Mouse (Mus musculus): ENCODE measurements around the gene Mat1a.

Mat1a gene

GRCm38 (mm10) chr14:41104853-41105444, at the start of gene Mat1a:
TSS of gene Mat1a (plus strand) at chr14:41105035.
- DNase-seq, result no peak

GRCm38 (mm10) chr14:41065168-41065567, 39.7 kb upstream of the Mat1a start:
- DNase-seq, result no peak

GRCm38 (mm10) chr14:41066416-41066815, 38.4 kb upstream of the Mat1a start:
- DNase-seq, result no peak

GRCm38 (mm10) chr14:41069108-41069507, 35.7 kb upstream of the Mat1a start, which contains the start of gene Dydc2:
TSS of gene Dydc2 (minus strand) at chr14:41069208.
- DNase-seq, result no peak

DNA sequence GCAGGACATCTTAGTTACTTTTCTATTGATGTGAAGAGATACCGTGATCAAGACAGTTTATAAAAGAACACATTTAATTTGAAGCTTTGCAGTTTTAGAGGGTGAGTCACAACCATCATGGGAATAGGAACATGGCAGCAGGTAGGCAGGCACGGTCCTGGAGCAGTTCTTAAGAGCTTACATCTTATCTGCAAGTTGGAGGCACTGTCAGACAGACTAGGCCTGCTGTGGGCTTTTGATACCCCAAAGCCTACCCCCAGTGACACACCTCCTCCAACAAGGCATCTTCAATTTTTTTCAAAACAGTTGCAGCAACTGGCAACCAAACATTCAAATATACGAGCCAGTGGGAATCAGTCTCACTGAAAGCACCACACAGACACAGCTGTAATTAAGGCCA, 34.5 kb upstream of the Mat1a start:
- no peak for DNase-seq

- DNase-seq, result peak; percentile 85 to 90
Observed at GRCm38 (mm10) chr14:41072229-41072943, 32.4 kb upstream of the Mat1a start, which contains the start of gene Dydc1. TSS of gene Dydc1 (plus strand) at chr14:41072911.

GRCm38 (mm10) chr14:41072944-41073275, 31.9 kb upstream of the Mat1a start:
- DNase-seq, result no peak

- no peak for DNase-seq
Observed at GRCm38 (mm10) chr14:41082408-41082807, 22.4 kb upstream of the Mat1a start.

DNA sequence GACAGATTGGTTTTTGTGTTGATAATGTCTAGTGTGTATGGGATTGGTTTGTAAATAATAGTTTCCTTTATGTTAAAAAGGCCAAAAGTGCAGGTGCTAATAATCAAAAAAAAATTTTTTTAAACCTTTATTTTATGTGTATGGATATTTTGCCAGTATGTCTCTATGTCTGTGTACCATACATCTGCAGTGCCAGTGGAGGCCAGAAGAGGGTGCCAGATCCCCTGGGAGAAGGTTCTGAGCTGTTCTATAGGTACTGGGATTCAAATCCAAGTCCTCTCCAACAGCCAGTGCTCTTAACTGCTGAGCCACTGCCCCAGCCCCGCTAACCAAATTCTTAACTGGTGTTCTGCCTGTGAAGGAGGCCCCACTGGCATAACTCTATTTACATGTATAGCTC, 17.3 kb upstream of the Mat1a start:
- peak in 1 of 2 experiments; percentile 17 for DNase-seq

DNA sequence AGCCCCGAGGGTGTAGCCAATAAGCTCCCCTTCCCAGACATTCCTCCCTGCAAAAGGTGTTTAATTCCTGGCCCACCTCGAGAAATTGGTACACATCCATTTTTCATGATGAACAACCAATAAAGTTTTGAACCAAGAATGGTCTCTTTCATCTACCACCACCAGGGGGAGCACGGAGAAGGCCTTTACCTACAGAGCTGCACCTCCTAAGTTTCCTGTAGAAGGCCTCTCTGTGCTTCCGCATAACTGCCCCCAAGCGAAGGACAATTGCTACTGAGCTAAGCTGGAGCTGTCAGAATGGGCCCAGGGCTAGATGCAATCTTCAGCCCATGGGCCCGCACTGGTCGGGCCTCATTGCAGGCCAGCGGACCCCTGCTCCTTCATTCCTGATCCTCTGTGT, 14.1 kb upstream of the Mat1a start:
- DNase-seq, result peak; percentile 33 to 45

DNA sequence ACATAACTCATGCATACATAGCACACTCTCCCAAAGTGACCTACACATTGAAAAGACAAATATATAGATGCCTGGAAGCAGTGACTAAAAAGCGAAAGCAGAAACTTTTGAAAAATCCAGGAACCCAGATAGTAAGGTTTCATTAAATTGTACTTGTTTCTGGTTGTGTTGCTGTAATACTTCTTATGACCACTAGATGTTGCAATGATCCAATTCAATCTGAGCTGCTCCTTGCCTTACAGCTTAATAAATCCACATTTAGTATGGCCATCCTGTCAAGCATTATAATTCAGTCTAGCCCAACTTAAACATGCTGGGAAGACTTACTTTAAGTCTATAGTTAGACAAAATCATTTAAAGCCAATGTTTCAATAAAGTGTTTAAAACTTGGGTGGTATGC, 10.7 kb upstream of the Mat1a start:
- no peak for DNase-seq

DNA sequence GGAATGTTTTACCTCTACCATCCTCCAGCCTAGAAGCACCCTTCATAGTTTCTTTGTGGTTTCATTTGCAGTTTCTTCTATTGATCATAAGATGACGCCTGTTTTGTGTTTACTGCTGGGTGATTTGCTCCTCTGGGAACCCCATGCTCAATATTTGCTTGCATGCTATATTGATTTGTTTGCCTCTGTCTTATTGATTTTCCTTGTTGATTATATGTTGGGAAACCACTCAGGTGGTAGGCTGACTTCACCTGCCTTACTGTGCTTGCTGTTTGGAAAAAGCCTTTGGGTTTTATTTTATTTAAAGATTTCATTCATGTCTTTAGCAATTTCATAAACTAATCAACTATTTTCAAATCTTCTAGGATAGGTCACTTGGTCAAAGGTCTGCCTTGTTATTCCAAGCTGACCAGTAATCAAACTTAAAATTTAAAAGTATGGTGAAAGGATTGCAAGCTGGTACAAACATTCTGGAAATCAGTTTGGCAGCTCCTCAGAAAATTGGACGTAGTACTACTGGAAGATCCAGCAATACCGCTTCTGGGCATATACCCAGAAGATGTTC, 8.5 kb upstream of the Mat1a start:
- DNase-seq, result no peak

GRCm38 (mm10) chr14:41098726-41099125, 6.1 kb upstream of the Mat1a start:
- DNase-seq, result no peak

DNA sequence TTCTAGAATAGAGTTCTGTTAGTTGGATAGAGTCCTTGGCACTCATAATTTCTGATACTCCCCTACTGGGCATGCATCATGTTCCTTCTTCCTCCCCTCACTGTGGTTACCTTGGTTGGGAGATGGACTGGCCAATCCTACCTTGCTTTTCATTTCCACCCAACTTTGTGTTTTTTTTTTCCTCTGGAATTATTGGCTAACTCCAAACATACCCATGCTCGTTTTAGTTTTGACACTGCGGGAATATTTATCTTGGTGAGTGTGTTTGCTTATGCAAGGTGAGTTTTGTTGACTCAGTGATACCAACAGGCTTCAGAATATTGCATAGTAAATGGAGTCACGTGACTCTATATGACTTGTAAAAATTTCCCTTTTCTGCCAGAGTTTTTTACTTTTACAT, 4.1 kb upstream of the Mat1a start:
- no peak for DNase-seq

GRCm38 (mm10) chr14:41101242-41101641, 3.6 kb upstream of the Mat1a start:
- no peak for DNase-seq

GRCm38 (mm10) chr14:41102269-41102668, 2.6 kb upstream of the Mat1a start:
- DNase-seq, result no peak

- DNase-seq, result no peak
Observed at GRCm38 (mm10) chr14:41111031-41111668, 6.3 kb downstream of the Mat1a start.

GRCm38 (mm10) chr14:41112944-41113343, 8.1 kb downstream of the Mat1a start:
- no peak for DNase-seq

GRCm38 (mm10) chr14:41116271-41116670, 11.4 kb downstream of the Mat1a start:
- DNase-seq, result peak; percentile 72 to 75

- no peak for DNase-seq
Observed at GRCm38 (mm10) chr14:41124683-41125082, 19.8 kb downstream of the Mat1a start.

DNA sequence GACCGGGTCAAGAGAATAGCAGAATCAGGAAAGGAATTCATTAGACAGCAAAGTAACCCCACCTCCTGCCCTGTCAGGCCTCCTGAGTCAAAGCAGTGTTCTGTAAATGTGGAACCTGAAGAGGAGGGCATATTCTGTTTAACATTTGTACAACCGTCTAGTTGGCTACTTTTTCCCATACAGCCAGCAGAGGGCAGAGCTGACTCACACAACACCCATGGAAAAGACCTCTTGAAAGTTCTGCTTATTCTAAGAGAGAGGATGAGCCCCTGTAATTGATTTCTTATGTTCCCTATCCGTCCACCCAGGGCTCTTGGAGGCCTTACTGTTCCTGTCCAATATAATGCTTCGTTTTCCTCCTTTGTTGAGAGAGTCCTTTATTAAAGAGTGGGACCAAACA, 23.2 kb downstream of the Mat1a start:
- peak; percentile 22 to 35 for DNase-seq

DNA sequence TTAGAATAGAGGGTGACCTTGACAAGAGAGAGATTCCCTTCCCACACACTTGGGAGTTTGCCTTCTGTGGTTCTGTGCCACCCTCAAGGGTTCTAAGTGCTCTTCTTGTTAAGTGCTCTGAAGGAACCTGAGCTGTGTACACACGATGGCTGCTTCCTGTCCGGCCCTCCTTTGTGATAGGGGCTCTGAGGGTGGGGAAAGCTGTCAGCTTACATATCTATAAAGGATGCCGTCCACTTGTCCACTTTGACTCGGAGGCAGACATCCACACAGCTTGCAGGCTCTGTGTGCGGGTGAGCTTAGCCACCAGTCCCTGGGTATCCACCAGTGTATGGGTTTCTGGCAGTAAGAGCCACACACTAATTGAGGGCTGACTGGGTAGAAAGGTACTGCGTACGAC, 26.7 kb downstream of the Mat1a start, which contains the start of gene Sftpa1:
TSS of gene Sftpa1 (plus strand) at position 243 of the 400 bp plus-strand sequence.
- DNase-seq, result no peak

GRCm38 (mm10) chr14:41137006-41137405, 32.2 kb downstream of the Mat1a start:
- no peak for DNase-seq

DNA sequence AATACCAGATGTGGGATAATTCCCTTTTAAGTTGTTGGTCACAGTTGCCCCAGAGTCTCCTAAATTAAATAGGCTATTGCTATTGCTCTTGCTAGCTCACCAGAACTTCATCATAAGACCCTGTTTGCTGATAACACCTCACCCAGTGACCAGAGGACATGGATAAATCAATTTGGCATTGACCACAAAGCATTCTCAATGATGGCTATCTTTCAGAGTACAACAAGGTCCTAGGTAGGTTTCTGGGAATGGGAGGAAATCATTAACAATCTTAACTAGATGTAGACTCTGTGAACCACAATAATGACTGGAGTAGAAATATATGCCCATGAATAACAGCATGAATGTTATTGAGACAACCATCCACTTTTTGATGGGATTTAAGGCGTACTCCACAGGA, 35.9 kb downstream of the Mat1a start:
- DNase-seq, result no peak

Data from cerebellum, postnatal 14 days (tissue).